Mouse (Mus musculus): ENCODE data around the gene Mcm5. TPM values are rescaled to one million over a fixed set of nuclear protein-coding genes. Genes with fewer than 3 reads are reported as not detected.
A peak's percentile ranks its signal among the peaks of the same experiment; 100 is the strongest.

Mcm5 gene
- 1 to 10 TPM; 9.4 to 9.8 TPM for total RNA-seq (2021)
- long read RNA-seq, transcript Mcm5-201 (17 exons, 3,381 nt): major isoform, 5 of 12 reads
- long read RNA-seq, partial matches to known transcripts: 0 of 12 reads
- long read RNA-seq, other reads (novel, unspliced or antisense): 1 of 12 reads

DNA sequence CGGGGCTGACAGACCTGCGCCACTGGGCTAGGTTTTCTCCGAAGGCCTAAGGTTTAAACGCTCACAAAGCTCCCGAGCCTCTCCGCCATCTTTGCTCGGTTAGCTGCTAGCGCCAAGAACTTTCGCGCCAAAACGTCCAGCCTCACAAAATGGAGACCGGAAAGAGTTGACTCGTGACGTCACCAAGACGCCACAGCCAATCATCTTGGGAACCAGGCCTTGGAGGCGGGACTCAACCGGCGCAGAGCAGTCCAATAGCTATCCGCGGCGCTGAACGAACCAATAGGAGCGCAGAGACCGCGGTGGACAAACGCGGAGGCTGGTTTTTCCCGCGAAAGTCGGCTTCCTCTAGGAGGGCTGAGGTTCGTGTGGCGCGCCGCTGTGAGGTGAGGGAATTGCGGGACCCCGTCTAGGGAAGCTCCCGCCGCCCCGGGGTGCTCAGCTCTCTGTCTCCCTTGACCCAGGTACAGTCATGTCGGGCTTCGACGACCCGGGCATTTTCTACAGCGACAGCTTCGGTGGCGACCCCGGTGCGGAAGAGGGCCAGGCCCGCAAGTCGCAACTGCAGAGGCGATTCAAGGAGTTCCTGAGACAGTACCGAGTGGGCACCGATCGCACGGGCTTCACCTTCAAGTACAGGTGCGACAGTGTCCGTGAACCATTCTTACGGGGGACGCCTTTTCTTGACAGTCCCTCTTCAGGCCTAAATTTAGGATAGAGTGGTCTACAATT lies at the start of gene Mcm5:
TSS of gene Mcm5 (plus strand) at position 334 of the 732 bp plus-strand sequence.
- DNase-seq (ENCODE audit: low spot score in 2 of 2): peak; percentile 100

DNA sequence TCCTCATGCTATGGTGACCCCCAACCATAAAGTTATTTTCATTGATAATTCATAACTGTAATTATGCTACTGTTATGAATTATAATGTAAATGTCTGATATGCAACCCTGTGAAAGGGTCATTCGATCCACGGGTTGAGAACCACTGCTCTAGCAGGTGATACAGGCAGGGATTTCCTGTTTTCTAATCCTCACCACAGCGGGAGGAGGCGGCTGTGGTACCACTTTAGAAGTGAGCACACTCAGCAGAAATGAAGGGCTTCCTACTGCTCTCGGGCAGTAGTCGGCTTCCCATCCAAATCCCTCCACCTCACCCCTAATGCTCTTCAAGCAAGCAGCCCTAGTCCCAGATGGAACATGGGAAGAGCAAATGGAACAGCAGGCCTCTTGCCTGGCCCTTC lies 49.3 kb upstream of the Mcm5 start:
- no peak for DNase-seq (ENCODE audit: low spot score in 2 of 2)

DNA sequence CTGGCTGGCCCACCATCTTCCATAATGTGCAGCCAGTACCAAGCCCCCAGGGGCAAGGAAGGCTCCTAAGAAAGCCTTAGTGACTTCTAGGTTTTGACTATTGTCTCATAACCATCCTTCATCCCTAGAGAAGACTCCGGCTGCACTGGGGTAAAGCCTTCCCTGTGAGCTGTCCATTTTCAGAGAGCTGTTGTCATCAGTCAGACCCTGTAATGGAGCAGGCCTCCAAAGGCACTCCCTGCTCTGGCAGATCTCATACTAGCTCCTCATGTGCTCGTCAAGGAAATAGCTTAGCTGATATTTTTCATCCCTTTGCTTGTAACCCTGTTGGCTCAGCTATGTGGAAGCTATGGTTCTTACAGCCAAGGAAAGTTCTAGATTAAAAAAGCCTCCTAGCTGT lies 48.6 kb upstream of the Mcm5 start:
- no peak for DNase-seq (ENCODE audit: low spot score in 2 of 2)

DNA sequence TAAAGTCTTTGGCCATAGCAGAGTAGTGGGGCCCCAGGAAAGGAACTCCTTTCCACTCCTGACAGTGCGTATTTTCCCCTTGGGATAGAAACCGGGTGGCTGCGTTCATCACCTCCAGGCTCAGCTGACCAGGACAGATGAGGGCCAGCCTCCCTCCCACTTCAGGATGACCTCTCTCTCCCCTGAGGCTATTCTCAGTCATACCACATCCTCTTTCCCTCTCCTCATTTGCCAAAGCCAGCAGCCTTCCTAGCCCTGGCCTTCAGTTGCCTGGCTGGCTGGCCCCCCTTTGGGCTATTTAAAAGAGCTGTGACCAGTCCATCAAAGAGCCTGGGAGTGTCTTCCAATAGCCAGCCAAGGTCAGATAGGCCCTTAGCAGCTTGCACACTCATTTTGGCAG lies 46.1 kb upstream of the Mcm5 start:
- DNase-seq (ENCODE audit: low spot score in 2 of 2): no peak

DNA sequence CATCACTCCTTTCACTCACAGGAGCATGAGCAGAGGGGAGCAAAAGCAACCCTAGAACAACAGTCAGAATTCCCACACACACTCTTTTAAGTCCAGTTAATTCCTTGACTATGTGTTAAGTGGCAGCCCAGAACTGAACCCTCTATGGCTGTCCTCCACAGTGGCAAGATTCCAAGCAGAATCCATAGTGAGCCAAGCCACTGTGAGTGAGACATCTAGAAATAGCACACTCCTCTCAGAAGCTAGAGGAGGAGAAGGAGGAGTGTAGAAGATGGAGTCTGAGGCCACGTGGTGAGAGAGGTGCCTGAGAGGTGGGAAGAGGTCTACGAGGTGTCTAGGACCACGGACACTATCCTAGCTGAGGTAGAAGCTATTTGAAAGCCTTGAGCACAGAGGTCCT lies 44.6 kb upstream of the Mcm5 start:
- no peak for DNase-seq (ENCODE audit: low spot score in 2 of 2)

DNA sequence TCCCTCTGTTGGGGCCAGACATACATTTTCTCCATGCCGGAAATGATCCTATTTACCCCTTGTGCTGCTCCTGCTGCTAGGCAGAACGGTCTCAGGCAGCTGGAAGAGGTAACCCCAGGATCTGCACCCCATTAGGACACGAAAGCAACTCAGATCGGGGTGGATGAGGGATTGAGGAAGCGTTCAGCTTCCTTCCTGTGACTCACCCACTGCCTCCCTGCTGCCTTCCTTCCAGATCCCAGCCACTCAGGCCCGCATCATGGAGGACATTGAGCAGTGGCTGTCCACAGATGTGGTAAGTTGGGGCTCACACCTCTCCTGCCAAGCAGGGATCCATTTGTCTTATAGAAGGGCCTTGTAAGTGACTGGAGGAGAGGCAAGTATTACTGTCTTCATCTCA lies 42.1 kb upstream of the Mcm5 start:
- no peak for DNase-seq (ENCODE audit: low spot score in 2 of 2)

DNA sequence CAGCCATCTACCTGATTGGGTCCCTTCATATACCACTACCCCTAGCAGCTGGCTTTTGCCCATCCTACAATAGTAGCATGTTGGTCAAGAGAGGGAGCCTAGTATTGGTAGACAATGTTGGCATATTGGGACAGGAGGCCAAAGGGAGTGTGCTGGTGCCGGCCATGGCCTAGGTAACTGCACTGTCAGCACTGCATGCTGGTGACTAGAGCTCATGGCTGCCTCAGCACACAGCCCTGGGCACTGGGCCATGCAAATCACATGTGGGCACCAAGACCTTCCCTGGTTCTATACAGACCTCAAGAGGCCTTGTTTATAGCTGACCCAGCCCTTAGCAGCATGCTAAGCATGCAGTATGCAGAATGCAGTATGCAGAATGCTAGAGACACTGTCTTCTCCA lies 39.1 kb upstream of the Mcm5 start:
- no peak for DNase-seq (ENCODE audit: low spot score in 2 of 2)

DNA sequence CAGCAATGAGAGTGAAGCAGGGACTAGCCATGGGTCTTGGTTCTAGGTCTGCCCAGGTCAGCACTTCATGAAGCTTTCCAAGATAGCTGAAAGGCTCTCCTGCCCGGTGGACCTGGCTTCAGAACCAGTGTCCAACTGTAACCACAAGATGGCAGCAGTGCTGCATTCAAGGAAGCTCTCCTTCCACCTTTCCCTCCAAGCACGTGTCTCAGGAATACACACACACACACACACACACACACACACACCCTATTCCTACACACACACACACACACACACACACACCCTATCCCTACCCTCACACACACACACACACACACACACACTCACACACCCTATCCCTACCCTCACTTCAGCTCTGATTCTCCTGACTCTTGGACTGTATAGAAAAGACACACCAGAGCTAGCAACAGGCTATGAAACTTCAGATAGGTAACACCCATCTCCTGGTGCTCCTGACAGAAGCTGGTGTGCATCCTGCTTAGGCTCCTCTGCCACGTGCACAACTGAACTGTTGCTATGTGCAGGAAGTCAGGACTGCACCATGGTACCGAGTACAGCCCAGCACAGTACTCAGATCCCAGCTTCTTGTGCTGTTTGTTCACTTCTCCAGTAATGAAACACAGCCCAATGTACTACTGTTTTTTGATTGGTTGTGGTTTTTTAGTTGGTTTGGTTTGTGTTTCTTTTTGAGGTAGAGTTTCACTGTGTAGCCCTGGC lies 37.6 kb upstream of the Mcm5 start:
- peak; percentile 86 to 87 for DNase-seq (ENCODE audit: low spot score in 2 of 2)

DNA sequence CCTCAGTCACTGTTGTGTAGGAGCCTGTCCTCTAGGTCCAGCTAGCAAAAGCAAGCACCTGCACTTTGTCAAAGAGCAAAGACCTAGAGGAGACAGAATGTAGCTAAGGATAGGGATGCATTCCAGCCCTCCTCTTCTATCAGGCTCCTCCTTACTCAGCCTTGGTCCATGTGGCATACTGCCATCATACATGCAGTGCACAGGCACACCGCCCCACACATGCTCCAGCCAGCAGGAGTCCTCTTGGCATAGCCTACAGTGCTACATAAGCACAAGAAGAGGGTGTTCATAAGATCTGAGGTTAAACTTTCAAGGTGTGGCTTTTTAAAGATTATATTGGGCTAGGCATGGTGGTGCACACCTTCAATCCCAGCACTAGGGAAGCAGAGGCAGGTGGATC lies 34.5 kb upstream of the Mcm5 start:
- DNase-seq (ENCODE audit: low spot score in 2 of 2): no peak

DNA sequence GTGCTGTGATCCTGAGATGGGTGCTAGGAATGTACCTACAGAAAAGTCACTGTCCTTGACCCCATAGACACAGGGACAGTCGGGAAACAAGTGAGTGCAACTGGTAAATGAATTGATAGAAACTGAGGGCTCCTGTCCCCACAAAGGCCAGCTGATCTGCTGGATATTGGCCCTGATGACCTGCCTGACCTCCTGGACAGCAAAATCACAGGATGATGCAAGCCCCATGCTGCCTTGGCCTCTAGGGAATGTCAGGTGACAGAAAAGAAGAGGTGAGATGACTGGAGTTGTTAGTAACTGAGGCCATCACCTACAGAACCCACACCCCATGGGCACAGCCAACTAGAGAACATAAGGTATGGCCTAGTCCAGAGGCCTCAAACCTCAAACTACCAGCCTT lies 31.2 kb upstream of the Mcm5 start:
- no peak for DNase-seq (ENCODE audit: low spot score in 2 of 2)

DNA sequence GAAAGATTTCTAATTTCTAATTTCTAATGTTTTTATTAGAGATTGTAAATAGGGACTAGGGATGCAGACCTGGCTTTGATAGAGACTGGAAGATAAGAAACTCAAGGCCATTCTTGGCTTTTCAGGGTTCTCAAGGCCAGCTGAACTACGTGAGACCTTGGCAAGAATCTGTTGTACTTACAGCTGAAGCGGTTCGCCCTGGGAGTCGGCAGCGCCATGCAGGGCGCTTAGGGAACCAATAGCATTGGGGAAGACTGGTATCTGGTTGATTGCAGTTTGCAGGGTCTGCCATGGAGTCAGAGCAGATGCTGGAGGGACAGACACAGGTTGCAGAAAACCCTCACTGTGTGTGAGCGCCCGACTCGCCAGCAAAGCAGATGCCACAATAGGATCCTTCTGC lies 30.5 kb upstream of the Mcm5 start:
- no peak for DNase-seq (ENCODE audit: low spot score in 2 of 2)

DNA sequence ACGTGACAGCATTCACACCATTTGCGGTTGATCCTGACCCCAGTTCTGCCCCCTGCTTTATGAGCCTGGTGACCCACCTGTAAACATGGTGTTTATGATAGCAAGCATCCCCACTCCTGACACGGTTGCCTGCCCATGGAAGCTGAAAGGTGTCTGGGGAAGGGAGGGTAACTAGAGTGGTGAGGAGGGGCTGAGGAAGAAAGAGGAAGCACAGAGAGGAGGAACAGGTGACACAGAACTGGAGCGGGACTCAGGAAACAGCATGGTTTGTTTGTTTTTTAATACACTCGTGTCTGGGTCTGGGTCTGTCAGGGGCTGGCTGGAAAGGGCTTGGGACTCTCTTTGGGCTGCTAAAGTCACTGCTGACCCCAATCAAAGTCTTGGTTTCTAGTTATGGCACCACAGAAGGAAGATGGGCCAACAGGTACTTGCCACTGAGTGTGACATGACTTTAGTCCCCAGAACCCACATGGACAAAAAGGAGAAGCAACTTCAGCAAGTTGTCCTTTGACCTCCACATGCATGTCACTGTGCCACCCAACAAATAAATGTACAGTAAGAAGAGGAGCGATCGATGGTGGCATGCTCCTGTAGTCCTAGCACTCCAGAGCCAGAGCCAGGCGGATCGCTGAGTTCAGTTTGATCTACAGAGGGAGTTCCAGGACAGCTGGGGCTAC lies 27.9 kb upstream of the Mcm5 start:
- DNase-seq (ENCODE audit: low spot score in 2 of 2): no peak

DNA sequence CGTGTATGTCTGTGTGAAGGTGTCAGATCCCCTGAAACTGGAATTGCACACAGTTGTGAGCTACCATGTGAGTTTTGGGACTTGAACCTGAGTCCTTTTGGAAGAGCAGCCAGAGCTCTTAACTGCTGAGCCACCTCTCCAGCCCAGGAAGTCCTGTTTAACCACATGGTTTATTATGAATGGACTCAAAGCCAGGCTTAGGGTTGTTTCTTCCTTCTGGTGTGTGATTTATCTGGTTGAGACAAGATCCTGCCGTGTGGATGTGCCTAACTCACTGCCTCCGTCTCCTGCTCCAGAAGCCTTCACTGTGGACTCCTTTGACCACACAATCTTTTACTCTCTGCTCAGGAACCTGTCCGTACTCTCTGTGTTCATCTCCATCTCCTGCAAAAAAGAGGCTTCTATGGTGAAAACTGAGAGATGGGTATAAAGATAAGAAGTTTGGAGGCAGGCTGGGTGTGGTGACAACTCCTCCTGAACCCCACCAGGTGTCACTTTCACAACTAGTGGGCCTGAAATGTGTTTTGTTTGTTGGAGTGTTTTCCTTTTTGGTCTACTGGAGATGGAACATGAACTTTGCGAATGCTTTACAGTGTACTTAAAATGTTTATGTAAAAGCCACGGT lies 27.1 kb upstream of the Mcm5 start:
- DNase-seq (ENCODE audit: low spot score in 2 of 2): no peak

DNA sequence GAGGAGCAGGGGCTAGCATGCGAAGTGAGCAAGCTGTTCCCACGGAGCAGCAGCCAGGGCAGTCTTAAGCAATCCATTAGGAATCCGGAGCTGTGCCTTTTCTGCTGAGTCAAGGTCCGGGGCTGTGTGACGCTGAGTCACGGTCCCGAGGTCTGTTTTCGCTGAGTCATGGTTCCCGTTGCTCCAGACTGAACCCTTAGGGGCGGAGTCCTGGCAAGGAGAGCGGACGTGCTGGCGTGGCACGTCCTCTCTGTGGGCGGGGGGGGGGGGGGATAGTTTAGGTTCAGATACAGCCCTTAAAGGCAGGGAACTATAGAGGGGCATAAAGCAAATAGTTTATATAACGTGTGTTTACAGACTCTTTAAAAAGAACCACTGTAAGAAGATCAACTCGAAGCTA lies 25.5 kb upstream of the Mcm5 start:
- peak; percentile 78 to 80 for DNase-seq (ENCODE audit: low spot score in 2 of 2)

DNA sequence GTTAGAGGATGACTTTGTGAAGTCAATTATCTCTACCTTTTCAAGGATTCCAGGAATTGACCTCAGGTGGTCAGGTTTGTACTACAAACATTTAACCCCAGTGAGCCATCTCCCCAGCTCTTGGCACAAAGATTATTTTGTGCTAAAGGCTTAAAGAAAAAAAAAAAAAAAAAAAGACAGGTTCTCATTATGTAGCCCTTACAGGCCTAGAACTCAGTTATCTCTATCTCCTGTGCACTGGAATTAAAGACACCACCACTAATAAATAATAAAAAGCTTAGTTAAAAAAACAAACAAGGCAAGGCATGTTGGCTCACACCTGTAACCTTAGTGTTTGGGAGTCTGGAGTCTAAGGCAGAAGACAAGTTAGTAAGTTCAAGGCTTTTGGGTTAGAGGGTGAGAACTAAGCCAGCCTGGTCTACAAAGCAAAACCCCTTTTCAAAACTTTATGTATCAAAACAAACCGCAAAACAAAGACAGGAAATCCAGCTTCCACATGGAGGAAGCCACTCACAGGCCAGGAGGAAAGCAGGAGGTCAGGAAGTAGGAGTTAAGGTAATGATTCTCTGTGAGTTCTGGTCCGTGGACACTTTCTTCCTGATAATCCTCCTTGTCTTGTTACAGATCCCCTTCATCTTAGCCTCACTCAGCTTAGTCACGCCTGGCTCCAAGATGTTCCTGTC lies 24.8 kb upstream of the Mcm5 start:
- DNase-seq (ENCODE audit: low spot score in 2 of 2): no peak

DNA sequence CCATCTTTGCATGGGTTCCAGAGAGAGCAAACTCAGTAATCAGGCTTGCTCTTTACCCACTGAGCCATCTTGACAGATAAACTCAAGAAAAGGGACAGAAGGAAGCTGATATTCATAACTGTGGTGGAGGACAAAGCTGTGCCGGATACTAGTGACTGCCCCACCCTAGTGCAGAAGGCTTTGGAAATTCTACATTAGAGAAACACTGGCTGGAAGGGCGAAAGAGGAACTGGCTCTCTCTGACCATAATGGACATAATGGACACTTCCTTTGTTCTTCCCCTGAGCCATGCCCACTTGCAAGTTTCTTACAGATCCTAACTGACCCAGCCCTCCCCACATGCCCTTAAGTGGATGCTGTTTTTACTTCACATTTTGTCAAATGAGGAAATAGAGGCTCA lies 23.4 kb upstream of the Mcm5 start:
- DNase-seq (ENCODE audit: low spot score in 2 of 2): no peak

DNA sequence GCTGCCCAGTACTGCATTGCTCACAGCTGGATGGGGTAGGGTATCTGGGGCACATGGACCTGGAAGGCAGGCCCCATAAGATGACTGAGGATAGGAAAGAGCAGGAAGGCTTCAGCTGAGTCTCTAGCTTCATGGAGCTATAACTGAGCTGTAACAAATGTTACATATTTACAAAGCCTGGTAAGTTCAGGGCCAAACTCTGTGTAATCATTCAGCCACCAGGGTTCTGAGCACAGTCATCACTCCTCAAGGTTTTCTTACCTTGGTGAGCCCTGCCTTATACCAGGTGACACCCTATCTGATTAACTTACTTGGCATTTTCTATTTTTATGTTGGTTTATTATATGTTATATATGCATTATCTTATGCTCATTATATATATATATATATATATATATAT lies 22.2 kb upstream of the Mcm5 start:
- DNase-seq (ENCODE audit: low spot score in 2 of 2): no peak

DNA sequence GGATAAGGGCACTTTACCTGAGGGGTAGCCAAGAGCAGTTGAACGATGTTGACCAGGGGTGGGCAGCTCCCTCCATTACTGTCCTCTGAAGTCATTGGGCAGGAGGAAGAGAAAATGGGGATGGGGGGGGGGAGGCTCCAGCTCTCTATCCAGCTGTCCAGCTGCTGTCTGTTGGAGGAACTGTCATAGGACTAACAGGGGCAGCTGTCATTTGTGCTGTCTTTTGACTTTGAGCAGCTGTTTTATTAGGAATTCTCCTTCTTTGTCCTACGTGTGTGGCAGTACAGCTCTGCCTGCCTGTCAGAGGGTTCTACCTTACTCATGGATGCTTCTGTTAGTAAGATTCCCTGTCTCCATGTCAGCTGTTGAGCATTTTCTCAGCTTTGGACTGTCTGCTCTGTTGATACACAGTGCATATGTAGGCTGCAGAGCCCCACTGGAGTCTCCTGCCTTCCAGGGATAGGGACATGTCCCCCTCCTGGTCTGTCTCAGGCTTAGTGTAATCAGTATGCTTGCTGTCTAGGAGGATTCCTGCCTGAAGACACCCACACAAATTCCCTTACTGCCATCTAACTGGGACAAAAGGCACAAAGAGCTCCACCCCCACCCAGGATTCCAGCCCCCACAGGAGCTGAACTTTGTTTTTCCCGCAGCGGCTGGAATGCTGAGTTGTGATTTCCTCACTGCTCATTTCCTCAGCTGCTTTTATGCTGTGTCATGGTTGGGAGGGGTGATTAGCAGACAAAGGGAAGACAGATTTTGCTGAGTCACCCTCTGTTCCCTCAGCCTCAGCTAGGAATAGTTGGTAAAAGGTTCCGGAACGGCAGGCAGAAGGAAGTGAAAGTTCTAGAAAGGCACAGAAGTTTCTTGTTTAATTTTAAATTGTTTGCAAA lies 20.1 kb upstream of the Mcm5 start:
- peak; percentile 64 to 65 for DNase-seq (ENCODE audit: low spot score in 2 of 2)

DNA sequence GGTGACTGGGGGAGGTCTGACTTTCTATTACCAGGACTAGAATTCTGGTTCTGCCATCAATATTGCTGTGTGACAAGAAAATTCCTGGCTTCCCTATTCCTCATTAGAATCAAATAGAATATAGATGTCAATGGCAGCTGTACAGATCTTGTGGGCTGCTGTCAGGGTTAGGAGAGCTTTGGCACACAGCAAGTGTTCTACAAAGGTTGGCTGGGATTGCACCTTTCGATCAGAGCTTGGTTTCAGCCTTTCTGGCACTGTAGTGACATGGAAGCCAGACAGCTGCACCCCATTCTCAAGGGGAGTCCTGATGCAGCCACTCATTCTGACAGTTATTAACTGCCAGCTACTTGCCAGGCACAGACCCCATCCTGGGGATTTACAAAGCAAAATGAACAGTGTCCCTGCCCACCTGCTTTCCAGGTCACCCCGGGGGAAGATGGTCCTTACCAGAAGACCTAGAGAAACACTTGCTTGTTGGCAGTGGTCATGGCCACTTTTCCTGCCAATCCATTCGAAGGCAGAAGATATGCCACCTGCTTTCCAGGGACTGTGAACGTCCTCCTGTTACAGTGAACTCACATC lies 18.5 kb upstream of the Mcm5 start:
- no peak for DNase-seq (ENCODE audit: low spot score in 2 of 2)

Measured in layer of hippocampus, postnatal 10 days (tissue).